15 mouse cellular contexts compared by ENCODE assay signal in genomic region chr9:95636395-95636794, GRCm38 (mm10). TPM values are rescaled to one million over a fixed set of nuclear protein-coding genes. Genes with fewer than 3 reads are reported as not detected.
A peak's percentile ranks its signal among the peaks of the same experiment; 100 is the strongest.
DNase-seq lines count a peak whose midpoint lies in the region; ATAC-seq and TF ChIP-seq lines count a peak whose summit lies in the region.
"Had no signal": no experiment of that assay in that cellular context is flagged by ENCODE, and none has a peak within 500 bp of the region (broad histone marks: within the 10 kb centered on the region; RNA-seq: fewer than 3 reads in every experiment).

No protein-coding gene starts in this region.

- H3K27ac ChIP-seq in lung, embryonic 14.5 days (ENCODE audit: low read depth) = no peak overlapping the region
- no peak overlapping the region for H3K27ac ChIP-seq in limb, embryonic 12.5 days
- no peak overlapping the region for H3K27ac ChIP-seq in neural tube, embryonic 13.5 days (replicated peaks)
- H3K27ac ChIP-seq: liver, embryonic 14.5 days; macrophage had no signal

- H3K36me3 ChIP-seq in lung, embryonic 14.5 days (ENCODE audit: insufficient read depth) = no peaks in the 10 kb centered on the region
- no peaks in the 10 kb centered on the region for H3K36me3 ChIP-seq in limb, embryonic 12.5 days
- no peaks in the 10 kb centered on the region for H3K36me3 ChIP-seq in neural tube, embryonic 13.5 days
- H3K36me3 ChIP-seq: heart, embryonic 12.5 days had no signal

- H3K9ac ChIP-seq in lung, embryonic 14.5 days = no peak overlapping the region
- H3K9ac ChIP-seq in limb, embryonic 12.5 days (replicated peaks) = no peak overlapping the region
- no peak overlapping the region for H3K9ac ChIP-seq in neural tube, embryonic 13.5 days
- H3K9ac ChIP-seq: liver, embryonic 14.5 days had no signal

- no peak for TF ChIP-seq CTCF in lung, embryonic 14.5 days (IDR thresholded peaks at IDR 0.05; ENCODE audit: low read depth)

- no peak for ATAC-seq in lung, embryonic 14.5 days (ENCODE audit: insufficient read depth)
- ATAC-seq in limb, embryonic 12.5 days (ENCODE audit: insufficient number of reproducible peaks, insufficient read depth, low FRiP score, low TSS enrichment, low read depth) = no peak
- ATAC-seq in neural tube, embryonic 13.5 days (ENCODE audit: low read depth) = no peak
- ATAC-seq: inflammation-experienced regulatory T-cells, adult 6 months had no signal

- peak overlapping the region; percentile 97 for H3K4me2 ChIP-seq in lung, embryonic 14.5 days
- peak overlapping the region; percentile 91 for H3K4me2 ChIP-seq in limb, embryonic 12.5 days
- H3K4me2 ChIP-seq in neural tube, embryonic 13.5 days = peak overlapping the region; percentile 99

- H3K4me1 ChIP-seq in lung, embryonic 14.5 days (ENCODE audit: insufficient read depth) = no peaks in the 10 kb centered on the region
- peaks cover 20% of the 10 kb centered on the region for H3K4me1 ChIP-seq in limb, embryonic 12.5 days (replicated peaks)
- H3K4me1 ChIP-seq in neural tube, embryonic 13.5 days (replicated peaks) = peaks cover 8% of the 10 kb centered on the region
- H3K4me1 ChIP-seq: heart, embryonic 12.5 days had no signal

- no peaks in the 10 kb centered on the region for H3K9me3 ChIP-seq in lung, embryonic 14.5 days (ENCODE audit: low read depth, low read length)
- no peaks in the 10 kb centered on the region for H3K9me3 ChIP-seq in limb, embryonic 12.5 days
- H3K9me3 ChIP-seq in neural tube, embryonic 13.5 days = no peaks in the 10 kb centered on the region
- H3K9me3 ChIP-seq: heart, embryonic 12.5 days had no signal

- no peak overlapping the region for H3K4me3 ChIP-seq in lung, embryonic 14.5 days (ENCODE audit: low read depth, low read length)
- H3K4me3 ChIP-seq in limb, embryonic 12.5 days (replicated peaks) = peak overlapping the region; percentile 68; the same call in 1 of the 2 replicates
- H3K4me3 ChIP-seq in neural tube, embryonic 13.5 days = 0 out of 2 replicates have a peak overlapping the region, but pooled peaks have one; percentile 81

- WGBS in lung, embryonic 14.5 days = 80% methylated on average over 4 of the region's 4 CpGs
- 65% methylated on average over 4 of the region's 4 CpGs for WGBS in limb, embryonic 12.5 days
- 76% methylated on average over 4 of the region's 4 CpGs for WGBS in neural tube, embryonic 13.5 days

- peaks cover 26% of the 10 kb centered on the region for H3K27me3 ChIP-seq in lung, embryonic 14.5 days (ENCODE audit: insufficient read depth, low read length)
- H3K27me3 ChIP-seq in limb, embryonic 12.5 days = no peaks in the 10 kb centered on the region; the same call in 1 of the 2 replicates
- peaks cover 24% of the 10 kb centered on the region for H3K27me3 ChIP-seq in neural tube, embryonic 13.5 days

- peak; percentile 7 for DNase-seq in embryo, embryonic 10.5 days (ENCODE audit: low spot score)
- DNase-seq in embryo, embryonic 9.5 days (ENCODE audit: extremely low spot score) = no peak
- DNase-seq in lung, embryonic 14.5 days = no peak
- DNase-seq in lung, postnatal 36 days = no peak
- DNase-seq in spleen, postnatal 10 days (ENCODE audit: low spot score in 2 of 2) = no peak
- DNase-seq in adrenal gland, adult (ENCODE audit: inconsistent age in 2 of 2, low spot score in 1 of 2) = no peak
- DNase-seq: adrenal gland, postnatal 36 days; kidney, postnatal 14 days had no signal

RNA-seq across cellular contexts. Expression of gene Pcolce2, which starts 1.0 kb away (rescaled TPM):
- 7.1 TPM in 2 replicates for polyA plus RNA-seq in lung, embryonic 14.5 days (2014; fragmentation: Nextera tagmentation; extraction: Ambion mirVana)
- 10.4 and 12.8 TPM in 2 replicates for polyA plus RNA-seq in limb, embryonic 12.5 days (2016; fragmentation: Nextera tagmentation; extraction: Ambion mirVana)
- 3.1 and 4.9 TPM in 2 replicates for polyA plus RNA-seq in neural tube, embryonic 13.5 days (2015; fragmentation: Nextera tagmentation; extraction: Ambion mirVana)
- polyA plus RNA-seq: erythroblast, embryonic 14.5 days had no signal
